Comparison of ENCODE assay signal across 22 mouse cellular contexts in the genomic region with DNA sequence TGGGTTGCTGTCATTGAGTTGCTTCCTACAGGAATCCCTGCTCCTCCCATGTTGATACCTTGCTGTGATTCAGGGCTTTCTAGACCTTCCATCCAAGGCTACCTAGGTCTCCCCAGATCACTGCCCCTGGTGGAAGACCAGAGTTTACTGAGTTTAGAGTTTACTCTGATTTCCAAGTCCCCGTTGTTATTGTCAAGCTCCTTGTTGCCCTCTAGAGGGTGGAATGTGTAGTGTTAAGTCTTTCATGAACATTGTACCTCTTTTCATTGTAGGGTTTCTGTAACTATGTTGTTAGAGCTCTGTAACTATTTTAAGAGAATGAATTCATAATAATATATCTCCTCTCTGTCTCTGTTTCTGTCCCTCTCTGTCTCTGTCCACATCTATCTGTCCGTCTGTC. TPM values are rescaled to one million over a fixed set of nuclear protein-coding genes. Genes with fewer than 3 reads are reported as not detected.
DNase-seq lines count a peak whose midpoint lies in the region; ATAC-seq and TF ChIP-seq lines count a peak whose summit lies in the region.
"Had no signal": no experiment of that assay in that cellular context is flagged by ENCODE, and none has a peak within 500 bp of the region (broad histone marks: within the 10 kb centered on the region; RNA-seq: fewer than 3 reads in every experiment).

No protein-coding gene starts in this region.

- H3K36me3 ChIP-seq in heart, adult 2 months (ENCODE audit: control insufficient read depth, insufficient read depth, low read length), result no peaks in the 10 kb centered on the region
- H3K36me3 ChIP-seq in liver, adult 2 months (ENCODE audit: control insufficient read depth, insufficient read depth, low read length), result no peaks in the 10 kb centered on the region
- H3K36me3 ChIP-seq in liver, embryonic 11.5 days (ENCODE audit: control insufficient read depth, insufficient read depth, low read length), result no peaks in the 10 kb centered on the region
- H3K36me3 ChIP-seq: embryonic facial prominence, embryonic 12.5 days; liver, embryonic 15.5 days; midbrain, embryonic 10.5 days; neural tube, embryonic 13.5 days had no signal

- 67% methylated on average over 2 of the region's 2 CpGs for WGBS in heart, adult 2 months
- 70% methylated on average over 2 of the region's 2 CpGs for WGBS in liver, adult 2 months
- 65% methylated on average over 2 of the region's 2 CpGs for WGBS in liver, embryonic 11.5 days

- no peak for TF ChIP-seq POLR2A in heart, adult 2 months (IDR thresholded peaks at IDR 0.05; ENCODE audit: insufficient read depth, low read depth, low read length)
- TF ChIP-seq POLR2A in liver, adult 2 months (IDR thresholded peaks at IDR 0.05; ENCODE audit: extremely low read depth, insufficient read depth, low read length), result no peak

- intact Hi-C loops in heart, adult 2 months (cut with DNase I), result loop anchor here (5.0 kb wide), 1 partner anchor 55 kb away; no protein-coding TSS in a partner anchor
- intact Hi-C loops in heart, postnatal 10 days (cut with DNase I), result loop anchor here (10.0 kb wide), 1 partner anchor 523 kb away; no protein-coding TSS in a partner anchor

- peaks cover 11% of the 10 kb centered on the region; the same call in 1 of the 2 replicates for H3K27me3 ChIP-seq in heart, adult 2 months (ENCODE audit: control insufficient read depth, insufficient read depth, low read length)
- H3K27me3 ChIP-seq in liver, adult 2 months (ENCODE audit: control insufficient read depth, insufficient read depth, low read length), result peaks cover 13% of the 10 kb centered on the region
- H3K27me3 ChIP-seq in liver, embryonic 11.5 days (replicated peaks; ENCODE audit: control insufficient read depth, insufficient read depth, low read length), result peaks cover 40% of the 10 kb centered on the region

- H3K27ac ChIP-seq in heart, adult 2 months, result no peak overlapping the region
- H3K27ac ChIP-seq in liver, adult 2 months (replicated peaks; ENCODE audit: insufficient read depth, low read depth, low read length), result no peak overlapping the region
- H3K27ac ChIP-seq in liver, embryonic 11.5 days (ENCODE audit: low read depth, low read length), result no peak overlapping the region
- H3K27ac ChIP-seq: embryonic facial prominence, embryonic 12.5 days; liver, embryonic 15.5 days; midbrain, embryonic 10.5 days; neural tube, embryonic 13.5 days had no signal

- no peak overlapping the region for H3K9ac ChIP-seq in heart, adult 2 months (ENCODE audit: low read depth, low read length)
- H3K9ac ChIP-seq in liver, adult 2 months (ENCODE audit: low read depth, low read length), result no peak overlapping the region
- H3K9ac ChIP-seq in liver, embryonic 11.5 days (ENCODE audit: low read depth, low read length), result no peak overlapping the region
- H3K9ac ChIP-seq: embryonic facial prominence, embryonic 12.5 days; liver, embryonic 15.5 days; neural tube, embryonic 13.5 days had no signal

- DNase-seq in heart, adult 2 months, result no peak
- DNase-seq in heart, postnatal 10 days, result no peak
- DNase-seq in liver, adult 2 months (ENCODE audit: extremely low read depth, low read depth, low spot score), result peak; percentile 24
- no peak for DNase-seq in liver, embryonic 11.5 days (ENCODE audit: low spot score)
- DNase-seq in 416B (ENCODE audit: low read depth) (peak; percentile 58), ZHBTc4 (ENCODE audit: low read depth, low spot score) (peak; percentile 83)
- no peak for DNase-seq in ovary, postnatal 14 days (ENCODE audit: low spot score)
- DNase-seq in cerebellum, adult 11 months, result no peak
- DNase-seq: adrenal gland, postnatal 14 days; cerebellum, adult 9-10 months; gastrocnemius, postnatal 25 days; heart, postnatal 14 days; kidney, adult 9 months; left cerebral cortex, postnatal 4 days; lung, postnatal 4 days; thymus, adult 2 months had no signal

- no peaks in the 10 kb centered on the region; the same call in 1 of the 2 replicates for H3K4me1 ChIP-seq in heart, adult 2 months (ENCODE audit: control insufficient read depth, insufficient read depth, low read length)
- H3K4me1 ChIP-seq in liver, adult 2 months (ENCODE audit: control insufficient read depth, insufficient read depth, low read length), result peaks cover 2% of the 10 kb centered on the region; the same call in 1 of the 2 replicates
- no peaks in the 10 kb centered on the region for H3K4me1 ChIP-seq in liver, embryonic 11.5 days (replicated peaks; ENCODE audit: control insufficient read depth, insufficient read depth, low read length)

- no peak overlapping the region for H3K4me3 ChIP-seq in heart, adult 2 months
- no peak overlapping the region for H3K4me3 ChIP-seq in liver, adult 2 months (ENCODE audit: insufficient read depth, low read depth, low read length)
- H3K4me3 ChIP-seq in liver, embryonic 11.5 days (ENCODE audit: low read depth, low read length), result no peak overlapping the region
- H3K4me3 ChIP-seq: embryonic facial prominence, embryonic 12.5 days; liver, embryonic 15.5 days; midbrain, embryonic 10.5 days; neural tube, embryonic 13.5 days had no signal

- no peak for ATAC-seq in liver, embryonic 11.5 days (replicated peaks; ENCODE audit: low FRiP score)

- peak; percentile 61 for TF ChIP-seq CTCF in heart, adult 2 months (IDR thresholded peaks at IDR 0.05)
- TF ChIP-seq CTCF in liver, adult 2 months (IDR thresholded peaks at IDR 0.05; ENCODE audit: low read depth, low read length), result no peak

- no peak for TF ChIP-seq EP300 in heart, adult 2 months (IDR thresholded peaks at IDR 0.05; ENCODE audit: insufficient read depth, low read depth, low read length)

- no peaks in the 10 kb centered on the region for H3K79me2 ChIP-seq in heart, adult 2 months (replicated peaks; ENCODE audit: control insufficient read depth, insufficient read depth, low read length)
- no peaks in the 10 kb centered on the region for H3K79me2 ChIP-seq in liver, adult 2 months (ENCODE audit: control insufficient read depth, insufficient read depth, low read length)

- no peaks in the 10 kb centered on the region for H3K9me3 ChIP-seq in liver, embryonic 11.5 days (ENCODE audit: control insufficient read depth, low read length)
- H3K9me3 ChIP-seq: embryonic facial prominence, embryonic 12.5 days; liver, embryonic 15.5 days; midbrain, embryonic 10.5 days; neural tube, embryonic 13.5 days had no signal

- H3K4me2 ChIP-seq in liver, embryonic 11.5 days, result no peak overlapping the region
- H3K4me2 ChIP-seq: embryonic facial prominence, embryonic 12.5 days; liver, embryonic 15.5 days; neural tube, embryonic 13.5 days had no signal

RNA-seq across cellular contexts. Expression of a gene that starts 4.4 kb away (rescaled TPM):
- under 1 TPM; 0.36 to 0.47 TPM for total RNA-seq in heart, adult 2 months (2021)
- polyA plus RNA-seq in heart, adult 2 months (2012; rRNA removed), result 0.20 and 0.41 TPM in 2 replicates
- total RNA-seq in heart, postnatal 10 days (2021), result under 1 TPM; 0.12 to 0.14 TPM
- total RNA-seq in liver, adult 2 months (2014; rRNA removed), result 0.13 TPM in 1 of 2 replicates, not detected in the other
- 0.06 and 0.07 TPM in 2 replicates for polyA plus RNA-seq in liver, adult 2 months (2012; rRNA removed)
- polyA plus RNA-seq in liver, embryonic 11.5 days (2014; fragmentation: Nextera tagmentation; extraction: Ambion mirVana), result 0.04 TPM in 1 of 2 replicates, not detected in the other
- total RNA-seq: MEL had no signal
- polyA plus RNA-seq: stomach, embryonic 14.5 days had no signal

Comparison
In these comparisons a context has a peak if more than half of its experiments do, and no peak if none do; other contexts are left out.
1. DNase-seq: peak in liver, adult 2 months (single experiment), 416B (single experiment) and ZHBTc4 (single experiment); none in heart, adult 2 months (0 of 2), heart, postnatal 10 days (0 of 2), liver, embryonic 11.5 days (single experiment), ovary, postnatal 14 days (single experiment) and cerebellum, adult 11 months (single experiment).